Mouse (Mus musculus) activated CD4-positive, CD25-positive, alpha-beta regulatory T cell, adult 4 months (primary cell): ENCODE measurements around the gene Cenpk. TPM values are rescaled to one million over a fixed set of nuclear protein-coding genes. Genes with fewer than 3 reads are reported as not detected.

Experiments
- polyA plus RNA-seq, 2 experiments: library from polyadenylated mRNA; unstranded; fragments of 100-300 nt; shearing (Covaris generic); gene quantifications; one replicate each; pipeline ENCODE4 v1.2.1; 2017

Gene Cenpk
- polyA plus RNA-seq, 2 experiments from 2014 or later = 10.5 to 12.5 TPM

Other genes starting within 250 kb of the Cenpk start
- gene Nln, start 119.0 kb upstream of the Cenpk start, polyA plus RNA-seq = 1 to 10 TPM; 6.3 to 8.3 TPM
- gene Sgtb, start 118.9 kb upstream of the Cenpk start, polyA plus RNA-seq = under 1 TPM; 0.15 to 0.42 TPM
- 10 to 100 TPM; 46.1 to 47.7 TPM for gene Trappc13, start 50.1 kb upstream of the Cenpk start, polyA plus RNA-seq
- gene Trim23, start 49.8 kb upstream of the Cenpk start, polyA plus RNA-seq = 10 to 100 TPM; 23.3 to 28.8 TPM
- gene Ppwd1, start 232 bp downstream of the Cenpk start, polyA plus RNA-seq = 10 to 100 TPM; 13.6 to 15.5 TPM
- gene Adamts6, start 59.2 kb downstream of the Cenpk start, polyA plus RNA-seq = 10 to 100 TPM; 16.3 to 19.1 TPM